Mouse (Mus musculus) frontal cortex, postnatal 10 days (tissue): ENCODE results near the gene Nfs1.

Source experiments
- DNase-seq, 2 experiments: peaks; one replicate each; pipeline ENCODE4 v3.0.0; 2022; ENCODE audit warnings: low spot score in 2 of 2, mixed read lengths in 1 of 2

The Nfs1 gene

GRCm38 (mm10) chr2:156143953-156144724, at the start of gene Nfs1, which contains the start of gene Romo1:
Nfs1 (minus strand) TSS chr2:156144186.
Romo1 (plus strand) TSS chr2:156144039.
- DNase-seq = peak; percentile 92 to 95

- DNase-seq = no peak
These were observed 49.3 kb upstream of the Nfs1 start for GRCm38 (mm10) chr2:156193066-156193862.

DNA sequence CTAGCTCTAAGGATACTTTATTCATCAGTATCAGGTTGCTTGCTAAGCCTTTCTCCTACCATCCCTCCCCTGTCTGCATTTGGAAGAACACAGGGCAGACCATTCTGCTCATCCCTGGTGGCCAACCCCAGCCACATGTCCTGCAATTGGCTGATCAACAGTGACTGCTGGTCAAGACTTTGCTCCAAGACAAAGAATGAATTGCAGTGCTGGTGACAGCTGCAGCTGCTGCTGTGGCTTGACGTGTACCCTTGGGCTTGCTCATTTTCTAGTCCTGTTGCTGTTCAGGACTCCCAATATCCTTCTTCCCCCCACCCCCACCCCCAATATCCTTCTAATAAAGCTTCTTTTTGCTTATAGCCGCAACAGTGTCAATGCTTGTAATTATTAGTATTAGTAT, 48.1 kb upstream of the Nfs1 start:
- DNase-seq = no peak

GRCm38 (mm10) chr2:156191540-156191939, 47.6 kb upstream of the Nfs1 start:
- no peak for DNase-seq

DNA sequence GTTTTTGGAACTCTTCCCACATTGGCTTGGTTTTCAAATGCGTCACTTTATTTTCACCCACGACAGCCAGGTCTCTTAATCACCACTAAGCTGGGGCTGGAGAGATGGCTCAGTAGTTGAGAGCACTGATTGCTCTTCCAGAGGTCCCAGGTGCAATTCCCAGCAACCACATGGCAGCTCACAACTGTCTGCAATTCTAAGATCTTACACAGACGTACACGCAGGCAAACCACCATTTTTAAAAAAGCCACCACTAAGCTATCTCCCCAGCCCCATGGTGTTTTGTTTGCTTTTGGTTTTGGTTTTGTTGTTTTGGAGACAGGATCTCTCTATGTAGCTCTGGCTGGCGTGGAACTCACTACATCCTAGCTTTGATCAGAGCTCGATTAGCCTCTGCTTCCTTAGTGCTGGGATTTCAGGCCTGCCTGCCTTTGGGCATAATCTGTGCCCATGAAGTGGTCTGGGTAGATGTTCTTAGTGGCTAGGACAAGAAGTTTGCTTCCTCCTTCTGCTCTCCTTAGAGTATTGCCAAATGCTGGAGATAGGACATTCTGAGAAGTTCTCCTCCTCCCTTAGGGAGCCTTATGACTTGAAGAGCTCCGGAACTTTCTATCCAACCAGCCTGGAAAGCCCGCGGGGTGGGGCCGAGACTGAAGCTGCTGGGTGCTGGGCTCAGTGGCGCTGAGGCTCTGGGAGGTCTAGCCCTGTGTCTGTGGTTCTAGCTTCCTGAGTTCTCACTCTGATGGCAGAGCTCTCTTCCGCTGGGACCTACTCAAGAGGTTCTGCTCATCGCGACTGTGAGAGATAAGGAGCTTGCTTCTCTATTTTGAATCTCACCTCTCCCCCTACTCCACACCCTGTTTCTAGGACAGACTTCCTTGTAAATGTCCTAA, 46.3 kb upstream of the Nfs1 start:
- peak in 1 of 2 experiments; percentile 4 for DNase-seq

DNA sequence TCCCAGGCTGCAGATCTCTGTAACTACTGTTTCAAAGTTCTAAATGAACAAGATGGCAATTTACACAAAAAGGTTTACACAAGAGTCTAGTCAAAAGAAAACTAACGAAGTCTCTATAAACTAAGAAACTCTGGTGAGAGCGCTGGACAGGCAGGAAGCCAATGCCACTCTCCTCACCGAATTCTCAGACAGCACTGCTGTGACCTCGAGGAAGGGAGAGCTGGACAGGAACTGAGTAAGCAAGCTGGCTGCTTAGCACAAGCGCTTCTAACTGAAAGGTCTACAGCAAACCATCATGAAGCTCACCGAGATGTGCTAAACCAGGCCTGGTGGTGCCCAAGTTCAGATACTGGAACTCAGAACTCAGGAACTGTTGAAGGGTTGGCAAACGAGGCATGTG, 45.3 kb upstream of the Nfs1 start:
- DNase-seq = peak in 1 of 2 experiments; percentile 4

DNA sequence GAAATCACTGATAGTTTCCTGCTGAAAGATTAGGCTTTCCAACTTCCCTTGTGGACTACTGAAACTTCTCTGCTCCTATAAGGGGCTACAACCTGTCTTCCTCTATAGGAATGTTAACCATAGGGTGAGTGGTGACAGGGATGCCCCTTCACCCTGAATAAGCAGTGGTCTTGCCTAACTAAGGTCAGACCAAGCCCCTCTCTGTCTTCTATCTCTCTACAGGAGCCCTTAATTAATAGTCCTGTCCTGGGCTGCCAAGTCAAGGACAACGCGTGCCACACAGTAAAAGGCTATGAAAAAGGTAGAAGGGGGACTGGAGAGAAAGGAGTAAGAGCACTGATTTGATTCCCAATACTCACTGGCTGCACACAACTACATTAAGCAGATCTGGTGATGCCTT, 37.6 kb upstream of the Nfs1 start:
- no peak for DNase-seq

GRCm38 (mm10) chr2:156180824-156181590, 37.0 kb upstream of the Nfs1 start:
- DNase-seq = no peak

DNA sequence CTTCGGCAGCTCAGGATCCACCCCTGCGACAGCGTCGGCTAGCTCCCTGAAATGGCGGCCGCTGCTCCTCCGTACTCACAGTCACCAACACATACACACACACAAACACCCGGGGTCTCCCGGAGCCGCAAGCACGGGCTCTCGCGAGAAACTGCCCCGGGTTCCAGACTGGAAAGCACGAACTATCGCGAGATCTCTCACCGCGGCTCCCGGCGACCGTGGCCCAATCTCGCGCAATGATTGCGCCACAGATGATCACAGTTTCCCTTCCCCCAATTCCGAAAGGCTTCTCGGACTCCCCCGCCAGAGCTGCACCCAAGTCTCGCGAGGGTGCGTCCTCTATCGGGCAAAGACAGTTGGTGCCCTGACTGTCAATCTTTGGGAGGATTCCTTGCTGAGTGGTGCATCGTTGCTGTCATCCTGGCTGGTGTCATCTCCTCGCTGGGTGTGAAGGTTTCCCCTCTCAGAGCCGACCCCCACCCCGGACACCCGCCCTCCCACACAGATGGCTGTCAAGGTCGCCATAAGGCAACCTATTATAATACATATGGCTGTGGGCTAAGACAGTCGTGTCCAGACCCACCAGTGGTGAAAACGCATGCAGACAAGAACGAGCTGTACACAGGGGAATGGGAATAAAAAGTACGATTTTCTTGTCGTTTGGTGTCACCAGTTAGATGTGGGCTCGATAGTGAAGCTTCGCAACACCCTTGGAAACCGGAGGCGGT, 36.3 kb upstream of the Nfs1 start, which contains the start of gene Rbm39:
Gene Rbm39 (minus strand): TSS at position 145 of the 728 bp plus-strand sequence.
- DNase-seq = peak; percentile 100

GRCm38 (mm10) chr2:156179796-156180093, 35.8 kb upstream of the Nfs1 start:
- no peak for DNase-seq

DNA sequence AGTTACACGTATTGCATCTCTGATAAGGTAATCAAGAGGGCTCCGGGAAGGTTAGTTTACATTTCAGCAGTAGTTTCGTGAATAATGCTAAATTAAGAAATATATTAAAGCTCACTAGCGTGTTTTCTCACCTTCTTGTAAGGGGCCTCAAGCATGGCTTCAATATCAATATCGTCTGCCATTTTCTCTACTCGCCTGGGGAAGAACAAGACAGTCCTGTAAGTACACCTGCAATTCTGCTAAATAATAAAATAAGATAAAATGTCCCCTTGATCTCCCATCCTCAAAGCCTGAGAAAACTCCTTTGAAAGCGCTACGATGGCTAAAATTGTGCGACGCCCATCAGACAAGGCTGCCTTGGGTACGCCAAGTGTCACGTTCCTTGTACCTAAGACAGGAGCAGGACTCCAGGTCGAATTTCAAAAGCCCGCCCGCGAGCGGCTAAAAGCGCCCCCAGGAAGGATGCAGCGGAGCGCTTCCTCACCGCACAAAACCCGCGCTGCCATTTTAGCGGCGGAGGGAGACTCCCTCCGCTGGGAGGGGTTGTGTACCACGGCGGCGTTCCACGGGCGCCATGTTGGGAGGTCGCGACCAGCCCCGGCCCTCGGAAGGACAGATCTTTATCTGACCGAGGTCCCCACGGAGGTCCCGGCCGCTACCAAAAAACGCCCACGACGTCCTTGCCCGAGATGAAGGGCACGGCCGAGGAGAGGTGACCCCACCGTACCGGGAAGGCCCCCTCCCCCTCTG, 35.2 kb upstream of the Nfs1 start:
- peak; percentile 66 to 73 for DNase-seq

GRCm38 (mm10) chr2:156177651-156178050, 33.7 kb upstream of the Nfs1 start:
- DNase-seq = no peak

- no peak for DNase-seq
These were observed 33.1 kb upstream of the Nfs1 start for GRCm38 (mm10) chr2:156177079-156177478.

GRCm38 (mm10) chr2:156166557-156166956, 22.6 kb upstream of the Nfs1 start:
- DNase-seq = no peak

- DNase-seq = no peak
These were observed 21.5 kb upstream of the Nfs1 start for GRCm38 (mm10) chr2:156165478-156165877.

DNA sequence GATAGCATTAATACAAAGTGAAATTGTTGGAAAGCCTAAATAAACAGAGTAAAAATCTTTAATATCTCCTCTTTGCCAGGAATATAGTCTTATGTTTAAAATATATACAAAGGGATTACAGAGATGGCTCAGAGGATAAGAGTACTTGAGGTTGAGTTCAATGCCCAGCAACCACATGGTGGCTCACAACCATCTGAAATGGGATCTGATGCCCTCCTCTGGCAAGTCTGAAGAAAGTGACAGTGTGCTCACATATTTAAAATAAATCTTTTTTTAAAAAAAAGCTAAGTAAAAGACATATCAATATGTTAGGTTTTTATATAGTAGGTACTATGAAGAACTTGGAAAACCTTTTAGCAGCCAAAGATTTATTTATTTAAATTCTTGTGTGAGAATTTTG, 7.6 kb upstream of the Nfs1 start:
- no peak for DNase-seq

GRCm38 (mm10) chr2:156147316-156147915, 3.4 kb upstream of the Nfs1 start:
- DNase-seq = no peak

DNA sequence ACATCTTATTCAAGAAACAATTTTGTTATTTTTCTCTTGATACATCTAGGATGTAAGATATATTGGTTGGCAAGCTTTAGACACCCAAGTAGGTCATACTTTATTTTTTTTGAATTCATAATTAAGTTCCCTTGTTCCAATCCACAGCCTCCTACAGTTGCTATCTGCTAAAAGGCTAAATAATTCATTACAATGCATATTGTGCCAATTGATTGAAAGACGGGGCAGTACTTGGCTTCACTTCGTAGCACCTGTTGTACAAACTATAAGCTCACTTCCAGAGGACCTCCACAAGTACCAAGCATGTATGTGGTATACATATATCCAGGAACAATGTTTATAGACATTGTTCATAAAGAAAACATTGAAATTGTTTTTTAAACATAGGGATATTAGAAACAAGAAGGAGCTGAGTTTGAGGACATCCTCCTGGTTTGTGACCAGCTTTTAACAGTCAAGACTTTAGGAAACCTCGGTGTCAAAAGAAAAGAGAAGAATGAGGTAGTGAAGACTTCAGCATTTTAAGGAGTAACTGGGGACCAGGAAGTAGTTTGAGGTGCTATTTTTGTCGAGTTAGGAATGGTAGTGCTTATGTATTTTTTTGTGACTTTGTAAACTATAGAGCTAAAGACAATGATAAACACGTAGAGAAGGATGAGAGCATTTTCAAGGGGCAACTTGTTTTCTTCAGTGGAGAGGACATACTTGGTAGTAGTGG, 2.4 kb upstream of the Nfs1 start:
- no peak for DNase-seq
